Mouse (Mus musculus): ENCODE results near the gene 1700025G04Rik.

1700025G04Rik gene

DNA sequence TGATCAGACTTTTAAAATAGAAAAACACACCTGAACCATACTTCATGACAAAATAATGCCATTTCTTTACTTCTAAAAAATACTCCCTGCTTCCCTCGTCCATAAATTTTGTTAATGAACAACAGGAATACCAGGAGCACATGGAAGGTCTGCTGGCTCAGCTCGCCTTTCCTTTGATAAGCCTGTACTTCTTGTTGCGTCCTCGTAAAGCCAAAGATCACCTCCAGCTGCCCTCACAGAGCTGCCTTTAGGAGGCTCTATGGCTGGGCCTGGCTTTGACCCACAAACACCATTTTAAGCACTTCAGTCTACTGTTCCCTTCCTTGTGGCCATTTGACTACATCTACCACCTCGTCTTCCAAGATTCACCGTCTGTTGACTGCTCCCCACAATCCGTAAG is 101.2 kb downstream of the 1700025G04Rik start:
- DNase-seq, result no peak

GRCm38 (mm10) chr1:151988066-151988465 is 101.9 kb downstream of the 1700025G04Rik start:
- no peak for DNase-seq

DNA sequence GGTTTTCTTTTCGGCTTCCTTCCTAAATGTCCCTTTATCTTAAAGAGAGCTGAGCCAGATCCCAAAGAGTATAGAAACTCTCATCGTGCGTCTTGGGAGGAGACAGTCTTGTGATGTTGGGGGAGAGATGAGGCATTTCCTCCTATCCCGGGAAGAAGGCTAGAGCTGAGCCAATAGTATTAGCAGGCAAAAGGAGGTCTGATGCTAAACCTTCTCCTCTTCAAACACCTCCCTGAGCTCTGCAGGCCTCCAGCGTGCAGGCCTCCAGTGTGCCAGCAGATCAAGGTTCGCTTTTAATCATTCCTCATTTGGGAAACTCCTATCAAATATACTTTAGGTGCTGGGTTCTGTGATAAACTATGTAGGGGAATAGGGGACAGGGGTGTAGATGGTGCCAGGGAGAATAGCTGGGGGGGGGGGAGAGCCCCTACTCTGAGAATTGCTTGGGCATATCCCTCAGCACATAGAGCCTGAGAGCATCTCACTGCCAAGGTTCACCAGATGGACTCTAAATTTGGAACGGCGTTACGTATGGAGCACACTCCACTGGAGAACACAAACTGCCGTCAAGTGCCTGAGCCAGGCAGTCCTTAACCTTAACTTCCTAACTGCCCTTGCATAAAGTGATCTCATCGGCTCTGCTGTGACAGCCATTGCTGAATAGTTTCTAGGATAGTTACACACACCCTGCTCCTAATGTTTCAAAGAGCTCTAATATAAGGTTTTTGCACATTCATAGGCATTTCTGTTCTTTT is 103.7 kb downstream of the 1700025G04Rik start:
- no peak for DNase-seq

- DNase-seq, result no peak
Measured at GRCm38 (mm10) chr1:151985056-151985455, 104.9 kb downstream of the 1700025G04Rik start.

GRCm38 (mm10) chr1:151983991-151984390 is 105.9 kb downstream of the 1700025G04Rik start:
- DNase-seq, result no peak

- no peak for DNase-seq
Measured at GRCm38 (mm10) chr1:151980498-151980897, 109.4 kb downstream of the 1700025G04Rik start.

DNA sequence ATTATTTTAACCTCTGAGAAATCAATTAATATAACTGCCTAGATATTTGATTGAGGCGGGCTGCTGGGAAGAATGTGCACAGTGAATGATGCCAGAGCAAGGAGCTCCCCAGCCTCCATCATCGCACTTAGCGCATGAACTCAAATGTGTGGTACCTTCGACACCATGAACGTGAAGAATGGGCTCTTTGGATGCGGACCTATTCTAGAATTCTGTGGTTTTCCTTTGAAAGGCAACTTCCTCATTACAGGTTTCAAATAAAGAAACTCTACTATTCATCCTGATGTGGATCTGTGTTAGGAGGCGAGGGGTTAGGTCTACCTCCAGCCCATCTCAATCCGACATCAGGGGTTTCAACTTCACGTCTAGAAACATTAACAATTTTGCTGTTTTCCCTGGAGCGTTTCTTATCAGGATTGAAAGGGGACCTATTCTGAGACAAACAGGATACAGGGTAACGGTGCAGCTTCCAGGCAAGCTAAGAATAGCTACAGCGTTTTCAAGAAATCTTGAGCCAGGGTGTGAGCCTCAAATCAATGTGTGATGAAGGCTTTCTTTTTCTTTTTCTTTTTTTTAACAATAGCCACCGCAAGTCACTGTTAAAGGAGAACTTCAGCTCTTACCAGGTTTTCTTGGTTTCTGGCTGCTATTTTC is 110.0 kb downstream of the 1700025G04Rik start:
- DNase-seq, result no peak

DNA sequence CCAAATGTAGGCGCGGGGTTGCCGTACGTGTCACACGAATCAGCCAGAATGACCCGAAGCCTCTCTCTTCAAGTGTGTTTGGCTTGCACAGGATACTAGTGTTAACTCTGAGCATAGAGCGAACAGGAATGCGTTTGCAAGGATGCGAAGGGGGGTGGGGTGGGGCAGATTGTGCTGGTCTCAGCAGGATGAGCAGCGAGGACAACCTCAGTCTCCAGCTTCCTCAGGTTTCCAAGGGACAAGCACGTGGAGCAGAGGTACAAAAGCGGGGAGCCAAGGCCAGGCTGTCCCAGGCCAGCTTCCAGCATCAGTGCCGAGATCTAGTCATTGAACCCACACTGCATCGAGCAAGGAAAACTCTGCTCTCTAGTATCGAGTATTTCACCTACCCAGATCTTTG is 111.2 kb downstream of the 1700025G04Rik start:
- DNase-seq, result no peak

GRCm38 (mm10) chr1:151977596-151977995 is 112.3 kb downstream of the 1700025G04Rik start:
- no peak for DNase-seq

GRCm38 (mm10) chr1:151976850-151977249 is 113.1 kb downstream of the 1700025G04Rik start:
- no peak for DNase-seq

DNA sequence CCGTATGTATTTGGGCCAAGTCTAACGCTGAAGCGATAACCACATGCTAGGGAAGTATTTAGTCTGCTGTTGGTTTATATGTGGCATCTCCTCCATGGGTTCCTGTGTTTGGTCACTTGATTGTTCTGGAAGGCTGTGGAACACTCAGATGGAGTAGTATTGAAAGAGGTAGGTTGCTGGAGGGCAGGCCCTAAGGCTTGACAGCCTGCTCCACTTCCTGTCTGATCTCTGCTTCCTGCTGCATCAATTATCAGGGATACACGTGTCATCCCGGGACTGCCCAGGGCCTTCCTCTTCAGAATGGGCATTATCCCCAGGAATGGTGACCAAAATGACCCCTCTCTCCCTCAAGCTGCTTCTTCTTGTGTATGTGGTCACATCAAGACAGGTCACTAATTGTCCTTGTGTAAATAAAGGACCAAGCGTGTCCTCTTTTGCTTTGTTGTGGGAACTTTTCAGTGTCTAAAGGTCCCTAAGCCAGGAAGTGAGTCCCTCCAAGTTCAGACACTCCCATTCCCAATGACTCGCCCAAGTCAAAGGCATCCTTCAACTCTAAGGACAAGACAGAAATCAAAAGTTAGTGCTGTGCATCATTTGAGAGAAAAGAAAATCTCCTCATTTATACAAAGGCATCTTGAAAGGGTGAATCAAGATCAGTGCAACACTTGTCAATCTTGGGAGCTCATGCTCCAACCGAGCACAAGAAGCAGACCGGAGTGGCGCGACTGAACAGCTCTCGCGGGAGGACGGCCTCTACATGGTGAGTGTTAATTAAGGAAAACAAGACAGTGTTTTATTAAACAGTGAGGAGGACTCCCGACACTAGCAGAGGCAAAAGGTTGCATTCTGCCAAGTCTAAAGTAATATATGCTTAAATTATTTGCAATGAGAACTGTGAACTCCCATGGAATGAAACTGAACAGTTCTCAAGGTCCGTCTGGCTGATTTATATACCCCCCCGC is 114.2 kb downstream of the 1700025G04Rik start:
- DNase-seq, result no peak

- DNase-seq, result no peak
Measured at GRCm38 (mm10) chr1:151974887-151975286, 115.0 kb downstream of the 1700025G04Rik start.

- no peak for DNase-seq
Measured at GRCm38 (mm10) chr1:151974424-151974823, 115.5 kb downstream of the 1700025G04Rik start.

DNA sequence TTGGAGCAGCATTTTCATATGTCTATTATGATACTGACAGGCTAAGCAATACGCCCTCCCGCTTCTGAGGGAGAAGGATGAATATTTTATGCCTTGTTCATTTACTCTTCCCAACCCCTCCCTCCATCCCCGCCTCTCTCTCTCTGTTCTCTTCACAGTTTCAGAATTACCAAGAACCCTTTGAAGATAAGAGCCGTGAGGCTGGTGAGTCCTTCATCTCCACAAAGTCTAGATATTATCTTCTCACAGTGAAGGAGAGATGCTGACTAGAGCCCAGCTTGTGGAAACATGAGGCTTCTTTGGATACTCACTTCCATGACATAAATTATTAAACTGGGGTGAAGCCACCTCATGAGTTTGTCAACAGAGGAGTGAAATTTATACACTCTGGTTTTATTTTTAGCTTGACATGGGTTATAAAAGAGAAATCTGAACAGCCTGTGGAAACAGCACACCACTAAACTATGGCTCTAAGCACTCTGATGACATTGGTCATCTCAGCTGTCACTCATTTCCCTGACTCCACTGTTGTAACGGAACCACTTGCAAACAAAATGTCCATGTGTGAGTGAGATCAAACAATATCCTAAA is 116.7 kb downstream of the 1700025G04Rik start:
- no peak for DNase-seq

DNA sequence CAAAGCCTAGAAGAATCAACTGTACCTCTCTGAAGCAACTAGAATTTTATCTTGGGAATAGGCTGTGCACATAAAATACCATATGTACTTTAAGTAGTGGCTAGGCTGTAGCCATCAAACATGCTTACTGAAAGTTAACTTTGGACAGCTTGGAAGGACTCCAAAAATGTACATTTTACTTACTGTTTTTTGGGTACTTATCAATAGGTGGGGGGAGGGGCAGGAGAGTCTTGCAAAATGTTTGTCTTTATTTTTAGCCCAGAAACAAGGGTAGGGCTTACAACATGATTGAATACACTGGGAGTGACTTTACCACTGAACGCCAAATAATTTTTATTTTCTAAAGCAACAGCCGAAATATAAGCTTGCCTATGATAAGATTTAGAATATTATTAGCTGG is 118.3 kb downstream of the 1700025G04Rik start:
- DNase-seq, result no peak

DNA sequence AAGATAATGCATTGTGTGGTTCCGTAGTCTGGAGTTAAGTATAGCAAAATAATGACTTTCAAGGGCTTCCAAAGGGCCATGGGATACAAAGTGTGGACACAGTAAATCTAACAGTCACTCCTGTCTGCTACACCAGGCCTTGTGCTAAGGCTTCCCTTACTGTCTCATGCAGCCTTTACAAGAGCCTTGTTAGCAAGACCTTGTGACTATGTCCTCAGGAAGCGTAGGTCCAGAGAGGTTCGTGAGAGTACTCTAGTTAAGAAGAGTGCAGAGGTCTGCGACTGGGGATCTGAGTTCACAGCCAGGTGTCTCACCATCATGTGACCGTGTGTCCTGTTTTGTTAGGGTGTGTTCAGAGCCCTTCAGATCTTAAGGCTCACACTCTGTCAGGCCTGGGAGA is 121.8 kb downstream of the 1700025G04Rik start:
- no peak for DNase-seq

- no peak for DNase-seq
Measured at GRCm38 (mm10) chr1:151964811-151965210, 125.1 kb downstream of the 1700025G04Rik start.

DNA sequence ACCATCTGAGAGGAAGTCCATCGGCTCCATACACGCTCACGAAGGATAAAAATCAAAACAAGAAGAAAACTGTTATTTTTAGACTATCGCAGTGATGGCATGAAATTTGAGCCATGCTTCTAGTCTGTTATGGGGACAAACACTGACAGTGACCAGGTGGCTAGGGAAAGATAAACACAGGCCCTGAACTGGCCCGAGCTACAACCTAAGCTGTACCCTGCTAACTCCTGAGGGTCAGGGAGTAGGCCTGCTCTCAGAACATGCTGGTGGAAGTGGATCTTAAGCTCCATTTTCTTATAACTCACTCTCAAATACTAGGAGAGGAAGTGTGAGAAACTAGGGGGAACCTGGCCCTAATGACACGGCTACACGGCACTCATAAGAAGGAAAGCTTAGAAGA is 126.7 kb downstream of the 1700025G04Rik start:
- DNase-seq, result no peak

DNA sequence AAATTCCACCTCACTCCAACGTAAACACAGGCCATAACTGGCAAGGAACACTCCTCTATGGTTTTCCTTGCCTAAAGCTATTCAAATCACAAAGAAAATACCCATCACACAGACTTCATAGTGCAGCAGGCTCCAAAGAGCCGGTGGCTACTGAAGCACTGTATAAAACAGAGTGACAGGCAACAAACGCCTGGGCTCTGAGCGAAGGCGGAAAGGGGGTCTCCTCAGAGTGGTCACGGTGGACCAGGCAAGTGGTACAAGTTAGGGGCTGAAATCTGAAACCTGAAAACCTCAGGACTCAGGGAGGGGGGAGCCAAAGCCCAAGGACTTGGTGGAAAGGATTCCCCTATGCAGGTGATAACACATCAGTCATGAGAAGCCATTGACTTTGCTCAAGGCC is 127.8 kb downstream of the 1700025G04Rik start:
- DNase-seq, result no peak

DNA sequence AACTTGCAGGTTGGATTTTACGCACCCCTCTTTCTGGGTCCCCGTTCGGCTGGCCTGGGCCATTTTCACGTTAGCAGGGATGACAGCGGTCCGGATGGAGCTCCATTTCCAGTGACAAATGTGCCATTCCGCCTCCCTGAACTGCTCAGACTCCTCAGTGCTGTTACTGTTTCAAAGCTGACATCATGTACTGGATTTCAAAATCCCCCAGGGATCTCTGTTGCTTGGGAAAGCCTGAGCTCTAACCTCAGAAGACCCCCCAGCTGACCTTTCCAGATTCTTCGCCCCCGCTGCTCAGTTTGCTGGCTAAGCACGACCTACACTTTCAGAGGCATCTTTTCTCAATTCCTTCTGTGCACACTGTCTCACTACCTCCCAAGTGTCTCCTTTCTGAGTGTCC is 128.7 kb downstream of the 1700025G04Rik start:
- no peak for DNase-seq

DNA sequence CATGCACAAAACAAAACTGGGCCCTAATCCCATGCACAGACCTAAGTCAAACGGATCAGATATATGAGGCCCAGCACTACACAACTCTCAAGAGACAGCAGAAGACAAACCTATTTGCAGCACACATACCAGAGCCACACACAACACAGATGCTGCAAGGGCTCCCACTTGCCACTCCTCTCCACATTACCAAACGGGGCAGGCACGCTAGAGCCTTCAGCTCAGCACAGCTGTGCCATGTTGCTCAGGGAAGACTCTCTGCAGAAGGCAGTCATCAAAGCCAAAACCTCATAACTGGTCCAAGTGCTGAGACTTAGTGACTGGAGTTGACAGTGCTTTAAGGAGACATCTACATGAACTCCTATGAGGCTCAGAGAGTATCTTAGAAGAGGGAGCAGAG is 130.9 kb downstream of the 1700025G04Rik start:
- DNase-seq, result no peak

GRCm38 (mm10) chr1:151958442-151958841 is 131.5 kb downstream of the 1700025G04Rik start:
- no peak for DNase-seq

DNA sequence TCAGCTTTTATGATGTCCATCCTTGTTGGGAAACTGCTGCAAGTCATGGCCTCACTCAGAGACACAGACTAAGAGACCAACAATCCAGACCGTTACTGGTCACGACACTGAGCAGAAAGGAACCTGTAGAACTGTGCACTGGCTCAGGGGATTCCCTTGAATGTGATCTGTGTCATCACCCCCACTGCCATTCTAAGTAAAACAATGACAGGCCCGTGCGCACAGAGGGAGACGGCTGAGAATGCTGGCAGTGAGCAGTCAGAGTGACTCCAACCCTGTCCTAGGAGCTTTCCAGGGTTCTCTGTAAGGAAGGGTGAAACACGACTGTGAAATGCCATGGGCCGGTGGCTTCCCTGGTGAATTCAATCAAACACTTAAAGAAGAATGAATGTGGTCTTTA is 132.3 kb downstream of the 1700025G04Rik start:
- no peak for DNase-seq

Measured in right cerebral cortex, postnatal 14 days (tissue).